Mouse (Mus musculus): ENCODE data around the gene Kcnj16.

Kcnj16 gene

DNA sequence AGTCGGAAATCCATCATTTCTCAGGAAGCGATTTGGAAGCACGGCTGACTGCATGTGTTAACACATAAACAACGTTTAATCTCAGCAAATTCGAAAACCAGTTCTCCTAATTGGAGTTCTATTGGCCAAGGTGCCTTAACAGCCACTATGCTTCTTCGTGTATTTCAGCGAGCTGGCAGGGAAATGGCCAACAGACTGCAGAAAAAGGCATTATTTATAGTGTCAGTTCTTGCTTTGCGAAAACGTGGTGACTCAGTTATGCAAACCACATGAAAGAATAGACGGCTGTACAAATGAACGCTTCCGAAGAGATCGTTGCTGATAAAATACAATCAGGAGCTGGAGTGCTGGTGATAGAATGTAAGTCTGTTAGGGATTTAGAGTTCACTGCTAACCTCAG lies 88.2 kb downstream of the Kcnj16 start:
- no peak for DNase-seq (ENCODE audit: low read depth)

GRCm38 (mm10) chr11:111057435-111057834 lies 89.6 kb downstream of the Kcnj16 start:
- DNase-seq (ENCODE audit: low read depth), result no peak

- DNase-seq (ENCODE audit: low read depth), result no peak
Observed at GRCm38 (mm10) chr11:111059440-111059839, 91.6 kb downstream of the Kcnj16 start.

GRCm38 (mm10) chr11:111060216-111060615 lies 92.4 kb downstream of the Kcnj16 start:
- no peak for DNase-seq (ENCODE audit: low read depth)

DNA sequence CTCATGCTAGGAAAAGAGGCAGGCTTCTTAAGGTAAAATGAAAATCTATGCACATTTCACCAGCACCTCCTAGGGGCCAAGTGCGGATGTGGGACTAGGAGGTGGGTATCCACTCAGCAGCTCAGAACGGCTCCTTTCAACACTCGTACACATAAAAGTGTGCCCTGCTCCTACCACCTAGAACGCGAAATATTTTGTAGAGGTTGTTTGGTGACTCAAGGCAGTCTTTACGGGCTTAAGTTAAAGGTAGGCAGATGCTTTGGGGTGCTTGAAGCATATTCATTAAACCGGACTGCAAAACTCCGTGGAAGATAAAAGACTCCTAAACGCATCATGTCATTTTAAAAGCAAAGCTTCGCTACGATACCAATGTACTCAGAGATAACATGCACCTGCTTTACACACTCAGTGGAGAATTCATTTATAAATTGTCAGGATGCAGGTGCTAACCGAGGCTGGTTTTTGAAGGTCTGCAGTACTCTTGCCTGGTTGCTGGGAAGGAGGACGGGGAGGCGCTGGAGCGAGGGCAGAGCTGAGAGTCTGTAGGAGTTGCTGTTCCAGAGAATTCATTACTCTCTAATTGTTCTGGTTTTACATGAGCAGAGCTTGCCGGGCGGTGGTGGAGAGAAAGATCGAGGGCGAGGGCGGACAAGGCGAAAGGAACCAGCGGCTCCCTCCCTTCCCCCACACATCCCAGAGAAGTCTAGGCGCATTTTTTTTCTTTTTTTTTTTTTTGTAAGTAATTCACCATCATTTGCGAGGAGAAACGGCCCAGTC lies 97.1 kb downstream of the Kcnj16 start:
- DNase-seq (ENCODE audit: low read depth), result peak; percentile 45

DNA sequence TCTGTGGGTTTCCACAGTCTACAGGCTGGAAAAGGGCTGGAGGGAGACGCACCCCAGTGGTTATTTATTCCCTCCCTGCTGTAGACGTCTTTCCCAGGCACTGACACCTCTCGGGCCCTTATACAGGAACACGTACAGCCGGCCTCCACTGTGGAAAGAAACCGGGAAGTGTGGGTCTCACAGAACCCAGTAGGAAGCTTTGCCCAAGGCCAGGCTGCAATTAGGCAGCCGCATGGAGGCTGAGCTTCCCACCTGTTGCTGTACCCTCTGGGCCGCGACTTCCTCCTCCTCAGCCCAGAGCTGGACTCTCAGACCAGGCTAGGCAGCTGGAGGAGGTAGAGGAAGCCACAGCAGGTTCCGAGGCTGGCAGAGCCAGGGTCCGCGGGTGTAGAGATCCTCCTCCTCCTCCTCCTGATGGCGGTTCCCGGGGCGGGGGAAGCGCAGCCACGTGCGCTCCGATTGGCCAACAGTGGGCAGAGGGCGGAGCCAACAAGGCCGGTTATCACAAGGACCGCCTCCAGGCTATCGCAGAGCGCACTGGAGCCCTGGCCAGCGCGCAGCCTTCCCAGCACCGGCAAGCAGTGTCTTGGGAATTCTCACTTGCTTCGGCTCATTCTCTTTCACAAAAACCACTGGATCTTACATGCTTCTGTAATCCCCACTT lies 97.9 kb downstream of the Kcnj16 start, which contains the start of gene Kcnj2:
Kcnj2 (plus strand) TSS at position 530 of the 664 bp plus-strand sequence.
- peak; percentile 69 for DNase-seq (ENCODE audit: low read depth)

DNA sequence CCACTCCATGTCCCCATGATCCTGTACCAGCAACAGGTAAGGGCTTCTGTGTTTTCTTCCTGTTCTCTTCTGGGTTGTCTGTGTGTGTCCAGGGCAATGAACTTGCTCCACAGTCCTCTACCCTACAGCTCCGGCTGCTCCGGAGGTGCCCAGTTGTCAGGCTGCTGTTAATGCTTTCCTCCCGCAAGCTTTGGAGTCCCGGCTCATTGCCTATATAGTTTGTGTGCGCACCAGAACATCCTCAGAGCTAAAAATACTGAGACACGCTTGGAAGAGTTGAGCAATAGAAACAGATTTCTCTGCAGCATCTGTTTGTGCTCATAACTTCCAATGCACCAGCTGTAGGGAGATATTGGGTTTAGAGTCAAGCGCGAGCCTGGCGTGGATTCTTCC lies 98.5 kb downstream of the Kcnj16 start:
- no peak for DNase-seq (ENCODE audit: low read depth)

DNA sequence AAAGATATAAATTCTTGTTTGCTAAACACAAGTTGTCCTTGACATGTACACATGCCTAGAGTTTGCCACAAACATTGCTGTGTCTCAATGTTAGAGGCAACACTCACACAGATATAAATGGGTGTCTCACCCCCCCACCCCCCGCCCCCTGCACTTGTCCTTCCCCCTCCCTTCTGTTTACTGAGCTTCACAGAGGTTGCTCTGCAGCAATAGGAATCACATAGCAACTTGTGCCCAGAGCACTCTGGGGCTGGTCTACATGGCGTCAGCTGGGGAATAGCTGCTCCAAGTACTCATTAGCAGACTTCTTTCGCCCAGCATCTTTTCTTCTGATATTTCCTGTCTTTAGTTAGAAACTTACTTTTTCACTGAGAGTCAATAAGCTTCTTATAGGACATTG lies 100.0 kb downstream of the Kcnj16 start:
- no peak for DNase-seq (ENCODE audit: low read depth)

DNA sequence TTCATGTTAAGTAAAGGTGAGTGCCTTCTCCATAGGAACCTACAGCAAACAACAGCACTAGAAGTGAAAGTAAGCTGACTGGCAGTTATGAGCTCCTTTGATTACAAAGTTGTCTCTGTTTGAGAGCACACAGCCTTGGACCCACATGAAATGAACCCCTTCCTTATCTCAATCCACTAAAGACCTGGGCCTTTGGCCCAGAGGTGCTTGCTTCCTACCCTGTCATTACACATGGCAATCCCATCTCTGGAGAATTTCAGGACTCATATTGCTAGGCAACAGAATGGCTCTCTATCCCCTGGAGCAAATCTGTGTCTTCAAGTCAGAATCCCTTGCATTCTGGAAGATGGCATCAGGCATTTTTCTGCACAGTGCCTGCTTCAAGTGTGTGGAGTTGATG lies 102.6 kb downstream of the Kcnj16 start:
- no peak for DNase-seq (ENCODE audit: low read depth)

DNA sequence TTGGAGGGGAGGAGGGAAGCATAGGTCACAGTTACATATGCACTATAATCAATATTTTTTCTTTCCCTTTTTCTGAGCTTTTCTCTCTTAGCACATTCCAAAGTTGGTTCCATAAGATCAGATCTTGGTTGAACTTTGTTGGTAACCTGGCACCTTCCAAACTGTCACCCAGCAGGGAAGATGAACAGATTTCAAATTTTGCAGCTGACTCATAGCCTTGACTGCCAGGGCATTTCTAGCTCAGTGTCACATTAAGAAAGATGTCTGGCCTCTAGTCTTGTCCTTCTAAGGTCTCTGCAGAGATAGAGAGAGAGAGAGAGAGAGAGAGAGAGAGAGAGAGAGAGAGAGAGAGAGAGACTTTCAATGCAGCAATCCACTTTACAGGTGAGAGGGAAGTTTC lies 106.3 kb downstream of the Kcnj16 start:
- no peak for DNase-seq (ENCODE audit: low read depth)
